Mouse (Mus musculus) gonadal fat pad, adult 2 months (tissue): ENCODE measurements around the gene Sdf4. TPM values are rescaled to one million over a fixed set of nuclear protein-coding genes. Genes with fewer than 3 reads are reported as not detected.

Experiments
- DNase-seq: peaks from one replicate; pipeline ENCODE4 v3.0.0-alpha.2; 2012; ENCODE audit warnings: low read depth
- polyA plus RNA-seq: library from polyadenylated mRNA; depleted of rRNA; stranded (reverse); fragments of >200 nt; gene quantifications from 2 replicates; pipeline ENCODE4 v1.2.3, GENCODE M21; 2012; rRNA removed

Sdf4 gene
- polyA plus RNA-seq, result 119 and 131 TPM in 2 replicates

- no peak for DNase-seq
These were observed at the start of gene Sdf4, which contains the start of gene B3galt6 for GRCm38 (mm10) chr4:155992241-155992905. TSS of gene Sdf4 (plus strand) at chr4:155992872. TSS of gene B3galt6 (minus strand) at chr4:155992649.

- no peak for DNase-seq
These were observed 49.6 kb upstream of the Sdf4 start for GRCm38 (mm10) chr4:155943049-155943452.

GRCm38 (mm10) chr4:155943534-155944249 lies 49.0 kb upstream of the Sdf4 start, which contains the start of gene Ube2j2:
TSS of gene Ube2j2 (plus strand) at chr4:155943831.
- DNase-seq, result no peak

GRCm38 (mm10) chr4:155944271-155944670 lies 48.4 kb upstream of the Sdf4 start:
- no peak for DNase-seq

- DNase-seq, result no peak
These were observed 45.6 kb upstream of the Sdf4 start for GRCm38 (mm10) chr4:155947094-155947493.

- no peak for DNase-seq
These were observed 37.2 kb upstream of the Sdf4 start for GRCm38 (mm10) chr4:155955491-155955890.

- no peak for DNase-seq
These were observed 33.4 kb upstream of the Sdf4 start for GRCm38 (mm10) chr4:155959275-155959674.

GRCm38 (mm10) chr4:155962167-155962971 lies 30.3 kb upstream of the Sdf4 start, which contains the start of gene C1qtnf12:
TSS of gene C1qtnf12 (plus strand) at chr4:155962318.
- DNase-seq, result no peak

GRCm38 (mm10) chr4:155963106-155963505 lies 29.6 kb upstream of the Sdf4 start:
- no peak for DNase-seq

GRCm38 (mm10) chr4:155964396-155964795 lies 28.3 kb upstream of the Sdf4 start:
- no peak for DNase-seq

GRCm38 (mm10) chr4:155969043-155969653 lies 23.5 kb upstream of the Sdf4 start:
- no peak for DNase-seq

- no peak for DNase-seq
These were observed 22.4 kb upstream of the Sdf4 start for GRCm38 (mm10) chr4:155970286-155970685.

GRCm38 (mm10) chr4:155972651-155973050 lies 20.0 kb upstream of the Sdf4 start:
- peak; percentile 93 for DNase-seq

GRCm38 (mm10) chr4:155973239-155973638 lies 19.4 kb upstream of the Sdf4 start:
- DNase-seq, result no peak

GRCm38 (mm10) chr4:155981436-155982082 lies 11.1 kb upstream of the Sdf4 start:
- no peak for DNase-seq

GRCm38 (mm10) chr4:155983788-155984187 lies 8.9 kb upstream of the Sdf4 start:
- no peak for DNase-seq

- no peak for DNase-seq
These were observed 1.3 kb upstream of the Sdf4 start for GRCm38 (mm10) chr4:155991211-155991907.

GRCm38 (mm10) chr4:155991908-155992230 lies 803 bp upstream of the Sdf4 start:
- no peak for DNase-seq

GRCm38 (mm10) chr4:155992906-155993547 lies 355 bp downstream of the Sdf4 start:
- no peak for DNase-seq

- DNase-seq, result no peak
These were observed 934 bp downstream of the Sdf4 start for GRCm38 (mm10) chr4:155993606-155994005.
